Comparison of ENCODE assay signal across 1 mouse cellular context in genomic region chr7:128744684-128745485, GRCm38 (mm10).
TF ChIP-seq lines count a peak whose summit lies in the region.

Gene Sec23ip, plus strand, starts transcription at chr7:128744943.

TF ChIP-seq in MEL, 35 proteins besides CTCF, POLR2A, EP300 and RAD21 (continued from another document):
- TF ChIP-seq POLR2AphosphoS5 (IDR thresholded peaks at IDR 0.05; ENCODE audit: borderline replicate concordance, low read depth, low read length) (no peak), CHD1 (IDR thresholded peaks at IDR 0.05; ENCODE audit: low read depth, low read length) (no peak), MEF2A (IDR thresholded peaks at IDR 0.05; ENCODE audit: extremely low read depth, insufficient replicate concordance, low read depth, low read length, poor library complexity, severe bottlenecking) (no peak)
